Mouse (Mus musculus) left cerebral cortex, adult 9 months (tissue): ENCODE data around the gene Galnt6.
A peak's percentile ranks its signal among the peaks of the same experiment; 100 is the strongest.

Experiments used
- DNase-seq, 2 experiments: peaks; one replicate each; pipeline ENCODE4 v3.0.0; 2022; ENCODE audit warnings: low spot score in 2 of 2

Galnt6 gene

GRCm38 (mm10) chr15:100660306-100660705 lies 68.9 kb downstream of the Galnt6 start:
- peak; percentile 44 to 50 for DNase-seq

- no peak for DNase-seq
These were observed 74.0 kb downstream of the Galnt6 start for GRCm38 (mm10) chr15:100655201-100655600.

GRCm38 (mm10) chr15:100654271-100654670 lies 74.9 kb downstream of the Galnt6 start:
- no peak for DNase-seq

GRCm38 (mm10) chr15:100651610-100652009 lies 77.6 kb downstream of the Galnt6 start:
- no peak for DNase-seq

GRCm38 (mm10) chr15:100650111-100650510 lies 79.1 kb downstream of the Galnt6 start:
- DNase-seq, result no peak

- no peak for DNase-seq
These were observed 83.0 kb downstream of the Galnt6 start for GRCm38 (mm10) chr15:100646161-100646560.

- no peak for DNase-seq
These were observed 86.7 kb downstream of the Galnt6 start for GRCm38 (mm10) chr15:100642451-100642850.
